Mouse (Mus musculus) ovary, postnatal 36 days (tissue): ENCODE results near the gene Zfp296.
"Not testable (repeated sequence)": the region's sequence is repeated elsewhere in the genome, so short reads cannot be mapped to it uniquely, and the experiment has no call there.

ENCODE experiments used
- DNase-seq: peaks from one replicate; pipeline ENCODE4 v3.0.0; 2022; ENCODE audit warnings: low spot score, mixed read lengths

The Zfp296 gene

DNA sequence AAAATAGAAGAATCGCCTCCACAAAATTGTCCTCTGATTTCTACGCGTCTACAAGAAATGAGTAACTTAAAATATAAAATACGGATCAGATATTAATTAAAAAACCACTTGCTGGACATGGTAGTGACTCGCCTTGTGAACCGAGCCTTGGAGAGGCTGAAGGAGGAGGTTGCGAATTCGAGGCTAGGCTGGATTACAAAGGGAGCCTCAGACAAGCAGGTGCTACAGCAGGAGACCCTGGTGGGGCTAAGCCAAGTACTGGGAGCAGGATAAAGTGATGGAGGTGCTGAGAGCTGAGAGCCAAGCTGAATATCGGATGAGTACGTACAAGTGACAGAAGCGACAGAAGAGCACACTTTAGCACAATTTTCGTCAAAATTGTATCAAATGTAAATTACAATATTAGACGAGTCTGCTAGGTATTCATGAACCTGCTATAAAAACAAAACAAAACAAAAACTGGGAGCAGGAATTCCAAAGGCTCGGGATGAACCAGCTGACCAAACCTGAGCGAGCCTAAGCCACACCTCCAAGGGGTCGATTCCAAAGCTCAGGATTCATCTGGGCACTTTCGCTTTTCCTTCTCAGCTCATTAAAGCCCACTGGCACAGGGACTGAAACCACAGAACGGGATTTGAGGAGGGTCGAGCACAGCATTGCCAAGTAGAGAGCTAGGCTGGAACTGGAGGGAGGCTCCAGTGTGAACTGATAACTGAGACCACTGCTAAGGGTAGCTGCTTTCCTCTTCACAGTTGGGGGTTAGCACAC is 14.3 kb upstream of the Zfp296 start, which contains the start of gene Ppp1r37:
Gene Ppp1r37, minus strand, starts transcription at position 434 of the 768 bp plus-strand sequence.
- DNase-seq, result no peak

DNA sequence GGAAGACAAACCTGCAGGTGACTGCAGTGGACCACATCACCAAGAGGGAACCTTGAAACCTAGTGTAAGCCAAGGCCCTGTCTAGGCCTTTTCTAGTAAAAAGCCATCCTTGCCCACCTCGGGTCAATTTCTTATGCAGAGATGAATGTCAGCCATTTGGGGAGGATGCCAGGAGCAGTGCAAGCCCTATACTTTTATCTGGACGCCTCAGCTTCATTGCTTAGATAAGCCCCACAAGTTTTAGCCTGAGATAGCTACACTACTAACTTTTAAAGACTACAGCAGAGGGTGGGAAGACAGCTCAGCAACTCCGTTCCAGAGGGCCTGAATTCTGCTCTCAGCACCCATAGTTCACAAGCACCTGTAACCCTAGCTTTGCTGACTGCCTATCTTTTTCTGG is 13.2 kb upstream of the Zfp296 start:
- no peak for DNase-seq

DNA sequence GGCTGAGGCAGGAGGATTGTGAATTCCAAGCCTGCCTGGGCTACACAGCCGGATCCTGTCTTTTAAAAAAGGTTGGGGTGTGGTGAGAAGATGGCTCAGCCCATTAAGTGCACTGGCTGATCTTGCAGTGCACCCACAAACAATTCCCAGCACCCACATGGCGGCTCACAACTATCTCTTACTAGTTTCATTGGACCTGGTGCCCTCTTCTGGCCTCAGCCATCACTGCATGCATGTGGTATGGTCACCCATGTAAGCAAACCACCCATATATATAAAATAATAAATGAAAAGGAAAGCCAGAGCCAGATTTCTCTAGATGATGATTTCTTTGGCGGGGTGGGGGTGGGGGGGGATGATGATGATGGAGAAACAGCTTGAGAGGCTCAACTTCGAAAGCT is 12.6 kb upstream of the Zfp296 start:
- DNase-seq, result no peak

DNA sequence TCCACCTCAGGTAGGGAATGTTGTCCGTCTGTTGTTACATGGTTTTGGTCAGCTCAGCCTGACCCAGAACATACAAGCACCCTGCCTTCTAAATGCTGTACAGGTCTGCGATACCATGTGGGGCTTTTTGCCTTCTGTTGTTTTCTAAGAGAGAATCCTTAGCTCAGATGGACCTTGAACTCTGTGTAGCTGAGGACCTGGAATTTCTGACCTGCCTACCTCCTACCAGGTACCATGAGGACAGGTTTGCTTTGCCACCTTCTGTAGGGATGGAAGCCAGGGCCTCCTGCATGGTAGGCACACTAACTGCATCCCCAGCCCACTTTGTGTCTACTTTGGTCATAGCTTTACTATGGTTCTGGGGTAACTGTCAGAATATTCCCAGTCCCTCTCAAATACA is 11.3 kb upstream of the Zfp296 start:
- DNase-seq, result no peak

DNA sequence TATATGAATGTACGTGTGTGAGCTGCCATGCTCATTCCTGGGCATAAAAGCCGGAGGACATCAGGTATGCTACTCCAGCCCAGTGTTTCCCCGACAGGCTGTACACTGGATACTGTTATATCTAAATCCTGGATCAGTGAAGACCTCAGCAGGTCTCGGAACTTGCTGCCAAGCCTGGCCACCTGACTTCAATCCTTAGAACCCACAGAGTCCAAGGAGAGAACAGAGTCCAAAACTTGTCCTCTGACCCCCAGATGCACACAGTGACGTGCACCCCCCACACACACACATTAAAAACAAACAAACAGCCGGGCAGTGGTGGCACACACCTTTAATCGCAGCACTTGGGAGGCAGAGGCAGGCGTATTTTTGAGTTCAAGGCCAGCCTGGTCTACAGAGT is 9.7 kb upstream of the Zfp296 start:
- DNase-seq, result no peak

DNA sequence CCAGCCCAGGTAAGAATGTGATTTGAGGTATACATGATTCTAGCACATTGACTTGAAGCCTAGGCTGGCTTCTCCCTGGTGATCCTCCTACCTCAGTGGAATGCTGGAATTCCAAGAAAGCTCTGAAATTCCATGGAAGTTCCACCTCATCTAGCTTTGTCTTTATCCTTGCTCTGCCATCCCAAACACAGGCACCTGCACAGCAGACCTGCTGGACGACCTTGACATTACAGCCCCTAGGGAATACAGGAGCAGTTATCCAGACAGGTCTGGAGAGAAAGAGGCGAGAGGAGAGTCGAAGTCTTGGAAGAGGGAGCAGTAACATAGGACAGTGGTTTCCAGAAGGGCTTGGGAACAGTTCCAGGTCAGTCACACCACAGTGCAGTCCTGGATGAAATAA is 7.4 kb upstream of the Zfp296 start:
- no peak for DNase-seq

DNA sequence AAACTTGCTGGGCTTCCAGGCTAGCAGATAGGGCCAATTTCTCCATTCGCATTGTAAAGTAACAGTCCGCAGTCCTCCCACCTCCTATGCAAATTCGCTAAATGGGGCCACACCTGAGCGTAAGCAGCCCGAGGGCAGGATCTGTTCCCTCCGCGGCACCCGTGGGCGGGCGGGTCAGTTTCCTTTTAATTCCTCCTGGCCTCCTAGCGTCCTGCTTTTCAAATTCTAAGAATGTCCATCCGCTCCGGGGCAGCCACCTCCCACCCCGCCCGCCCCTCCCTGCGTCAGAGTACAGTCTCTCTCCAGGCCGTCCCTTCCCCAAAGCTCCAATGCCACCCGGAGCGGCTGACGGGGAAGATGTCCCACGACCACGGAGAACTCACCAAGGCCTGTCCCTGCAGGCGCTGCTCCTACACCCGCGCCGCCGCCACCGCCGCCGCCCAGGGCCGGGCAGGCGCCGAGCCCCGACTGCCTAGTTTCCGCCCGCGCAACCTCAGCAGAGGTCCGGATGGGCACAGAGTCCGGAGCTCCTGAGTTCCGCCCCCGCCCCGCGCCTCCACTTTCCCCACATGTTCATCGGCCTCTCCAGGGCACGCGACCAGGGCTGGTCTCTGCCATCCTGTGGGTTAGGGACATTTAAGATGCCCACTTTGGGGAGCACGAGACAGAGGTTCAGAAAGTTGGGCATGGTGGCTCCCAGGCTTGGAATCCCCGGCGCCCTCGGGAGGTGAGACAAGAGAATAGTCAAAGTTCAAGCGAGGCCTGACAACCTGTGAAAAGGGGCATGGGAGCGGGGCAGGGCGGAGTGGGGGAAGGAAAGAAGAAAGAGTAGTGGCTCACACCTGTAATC is 3.9 kb upstream of the Zfp296 start:
- DNase-seq, result peak; percentile 83

DNA sequence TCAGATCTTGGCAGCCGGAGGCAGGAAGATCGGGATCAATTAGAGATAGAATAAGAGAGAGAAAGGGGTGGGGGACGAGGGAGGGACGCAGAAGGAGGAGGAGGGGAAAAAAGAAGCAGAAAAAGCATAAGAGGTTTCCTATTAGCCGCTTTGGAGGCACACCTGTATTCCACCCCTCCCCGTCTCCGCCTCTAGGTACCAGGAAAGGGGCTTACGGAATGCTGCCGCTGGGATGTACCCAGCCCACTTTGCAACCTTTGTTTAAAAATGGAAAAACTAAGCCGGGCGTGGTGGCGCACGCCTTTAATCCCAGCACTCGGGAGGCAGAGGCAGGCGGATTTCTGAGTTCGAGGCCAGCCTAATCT is 3.3 kb upstream of the Zfp296 start:
- DNase-seq, result no peak

DNA sequence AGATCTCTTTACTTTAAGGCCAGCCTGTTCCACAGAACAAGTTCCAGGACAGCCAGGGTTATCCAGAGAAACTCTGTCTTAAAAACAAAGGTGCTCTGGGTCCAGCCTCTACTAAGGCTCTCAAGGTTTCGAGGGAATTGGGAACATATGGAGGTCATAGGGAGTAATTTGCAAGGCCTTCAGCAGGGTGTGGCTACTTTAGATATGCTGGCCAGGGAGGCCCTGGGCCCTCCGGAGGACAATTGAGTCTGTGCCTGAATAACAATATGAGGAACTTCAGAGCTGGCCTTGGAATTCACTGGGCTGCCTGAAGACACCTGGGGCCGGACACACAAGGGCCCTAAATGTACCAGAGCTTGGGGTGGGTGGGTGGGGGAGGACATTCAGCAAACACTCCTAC is 1.5 kb upstream of the Zfp296 start:
- no peak for DNase-seq

DNA sequence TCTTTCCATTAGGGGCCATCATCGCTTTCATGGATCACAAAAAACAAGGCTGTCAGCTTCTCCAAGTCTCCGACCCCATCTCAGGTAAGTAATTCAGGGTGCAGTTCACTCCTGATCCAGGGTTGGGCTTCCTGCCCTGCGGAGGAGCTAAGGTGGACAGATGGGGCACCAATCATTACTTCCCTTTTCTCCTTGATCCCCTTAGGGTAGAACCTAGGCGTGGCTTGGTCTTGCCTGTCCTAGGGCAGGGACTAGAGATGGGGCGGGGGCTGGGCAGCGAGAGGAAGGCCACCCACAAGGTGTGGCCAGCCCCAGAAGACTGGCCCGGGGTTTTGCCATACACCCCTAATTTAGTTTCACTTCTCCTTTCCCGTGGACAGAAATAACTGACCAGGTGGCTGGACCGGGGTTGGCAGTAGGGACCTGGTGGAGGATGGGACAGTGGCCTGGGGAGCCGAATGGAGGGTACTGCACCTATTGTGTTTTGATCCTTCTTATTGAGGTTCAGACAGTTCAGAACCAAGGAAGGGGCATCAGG is 859 bp downstream of the Zfp296 start:
- DNase-seq, result no peak

DNA sequence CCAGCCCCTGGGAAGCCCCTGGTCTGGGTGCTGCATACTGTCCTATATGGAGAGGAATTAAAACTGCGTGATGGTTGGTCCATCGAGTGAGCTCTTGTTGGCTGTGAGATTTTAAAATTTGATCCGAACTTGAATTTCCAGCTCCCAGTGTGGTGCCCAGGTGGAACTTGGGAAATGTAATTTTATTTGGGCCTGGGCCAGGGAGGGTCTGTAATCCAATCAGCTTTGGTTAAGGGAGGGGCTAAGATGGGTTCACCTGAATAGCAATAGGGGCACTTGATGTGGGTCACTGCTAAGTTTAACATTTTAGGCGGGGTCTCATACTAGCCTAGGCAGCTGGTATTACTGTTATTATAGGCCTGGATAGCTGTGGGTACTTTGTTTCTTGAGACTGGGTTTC is 1.3 kb downstream of the Zfp296 start:
- DNase-seq, result no peak

DNA sequence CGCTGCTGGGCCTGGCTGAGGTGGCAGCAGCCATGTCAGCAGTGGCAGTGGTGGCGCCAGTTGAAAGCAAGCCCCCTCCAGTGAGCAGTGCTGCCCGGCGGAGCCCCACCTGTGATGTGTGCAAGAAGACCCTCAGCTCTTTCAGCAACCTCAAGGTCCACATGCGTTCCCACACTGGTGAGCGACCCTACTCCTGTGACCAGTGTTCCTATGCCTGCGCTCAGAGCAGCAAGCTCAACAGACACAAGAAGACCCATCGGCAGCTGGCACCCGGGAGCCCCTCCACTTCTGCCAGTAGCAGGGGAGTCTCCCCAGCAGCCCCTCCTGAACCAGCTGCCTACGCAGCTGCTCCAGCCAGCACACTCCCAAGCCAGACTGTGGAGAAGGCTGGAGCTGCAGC is 2.7 kb downstream of the Zfp296 start:
- DNase-seq, result no peak

DNA sequence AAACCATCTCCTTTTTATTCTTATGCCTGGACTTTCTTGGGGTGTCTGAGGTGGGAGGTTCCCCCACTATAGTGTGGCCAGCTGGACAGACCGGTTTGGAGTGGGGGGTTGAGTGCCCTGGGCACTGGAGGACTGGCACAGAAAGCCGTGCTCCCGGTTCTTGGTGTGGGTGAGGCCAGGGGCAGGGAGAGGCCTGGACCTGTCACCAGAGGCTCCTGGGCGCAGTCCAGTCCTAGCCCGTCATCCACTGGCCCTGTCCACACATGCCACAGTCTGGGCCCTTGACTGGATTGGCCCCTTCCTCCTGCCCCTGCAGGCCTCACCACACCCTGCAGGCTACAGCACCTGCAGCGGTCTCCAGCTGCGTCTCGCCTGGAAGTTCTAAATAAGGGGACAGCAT is 3.5 kb downstream of the Zfp296 start:
- DNase-seq, result no peak

DNA sequence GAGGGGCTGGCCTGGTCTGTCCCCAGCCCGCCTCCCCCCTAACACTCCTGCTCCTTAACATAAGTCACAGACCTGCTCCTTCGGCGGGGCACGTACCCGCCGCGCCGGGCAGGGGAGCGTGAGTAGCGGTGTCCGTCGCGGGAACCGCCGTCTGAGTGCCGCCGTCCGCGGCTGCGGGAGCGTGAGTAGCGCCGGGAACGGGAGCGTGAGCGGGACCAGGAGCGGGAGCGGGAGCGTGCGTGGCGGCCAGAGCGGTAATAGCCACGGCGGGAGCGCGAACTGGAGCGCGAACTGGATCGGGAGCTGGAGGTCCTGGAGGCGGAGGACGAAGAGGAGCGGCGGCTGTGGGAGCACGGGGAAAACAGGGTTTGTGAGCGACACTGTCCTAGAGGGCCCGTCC is 9.2 kb downstream of the Zfp296 start:
- DNase-seq, result no peak

DNA sequence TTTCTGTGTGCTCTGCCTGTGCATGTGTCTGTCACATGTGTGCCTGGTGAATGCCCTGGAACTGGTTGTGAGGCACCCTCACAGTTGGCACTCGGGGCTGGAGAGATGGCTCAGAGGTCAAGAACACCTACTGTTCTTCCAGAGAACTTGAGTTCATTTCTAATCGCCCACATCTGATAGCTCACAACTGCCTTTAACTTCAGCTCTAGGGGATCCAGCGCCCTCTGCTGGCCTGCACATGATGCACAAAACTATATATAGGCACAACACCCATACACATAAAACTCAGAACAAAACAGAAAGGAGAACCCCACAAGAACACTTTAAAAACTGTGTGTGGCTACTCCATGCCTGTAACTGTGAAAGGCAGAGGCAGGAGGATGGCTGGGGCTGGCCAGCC is 12.1 kb downstream of the Zfp296 start:
- peak; percentile 48 for DNase-seq

DNA sequence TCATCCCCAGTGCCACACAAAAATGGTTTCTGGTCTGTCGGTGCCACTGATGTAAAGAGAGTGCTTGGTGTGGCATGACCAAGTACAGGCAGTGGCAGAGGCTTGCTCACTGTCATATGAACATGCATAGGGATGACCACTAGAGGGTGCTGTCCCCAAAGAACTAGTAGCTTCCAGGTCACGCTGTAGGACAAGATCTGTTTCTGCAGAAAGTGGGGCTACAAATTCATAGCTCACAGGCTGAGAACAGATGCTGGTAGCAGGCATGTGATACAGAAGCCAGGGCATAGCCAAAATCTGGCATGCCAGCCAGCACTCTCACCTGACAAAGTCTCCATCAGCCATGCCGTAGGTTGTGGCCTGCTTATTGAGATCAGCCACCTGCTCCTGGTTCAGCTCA is 12.8 kb downstream of the Zfp296 start:
- no peak for DNase-seq

DNA sequence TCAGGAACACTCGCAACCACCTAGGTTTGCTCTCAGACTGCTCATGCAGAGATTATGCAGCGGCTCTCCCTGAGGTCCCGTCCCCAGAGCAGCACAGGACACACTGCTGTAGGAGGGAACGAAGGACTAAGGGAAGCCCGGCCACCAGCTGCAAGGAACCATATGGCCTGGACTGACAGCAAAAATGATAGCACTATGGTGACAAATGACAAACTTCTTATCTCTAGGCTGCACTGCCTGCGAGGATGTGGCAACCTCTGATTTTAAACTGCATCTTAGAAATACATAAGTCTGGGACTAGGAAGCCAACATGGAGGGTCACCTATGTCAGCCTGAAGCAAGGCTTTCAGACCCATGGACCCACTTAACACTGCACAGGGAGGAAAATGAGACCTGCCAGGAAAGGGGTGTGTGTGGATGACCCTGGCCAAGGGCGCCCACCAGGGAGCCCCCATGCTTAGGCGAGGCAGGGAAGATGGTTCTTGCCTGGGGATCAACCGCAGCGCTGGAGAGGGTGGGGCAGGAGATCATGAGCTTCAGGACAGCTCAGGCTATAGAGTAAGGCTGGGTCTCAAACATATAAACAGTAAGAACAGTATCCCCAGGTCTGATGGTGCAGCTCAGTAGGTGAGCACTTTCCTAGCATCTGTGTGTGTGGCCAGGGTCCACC is 16.1 kb downstream of the Zfp296 start:
- no peak for DNase-seq

DNA sequence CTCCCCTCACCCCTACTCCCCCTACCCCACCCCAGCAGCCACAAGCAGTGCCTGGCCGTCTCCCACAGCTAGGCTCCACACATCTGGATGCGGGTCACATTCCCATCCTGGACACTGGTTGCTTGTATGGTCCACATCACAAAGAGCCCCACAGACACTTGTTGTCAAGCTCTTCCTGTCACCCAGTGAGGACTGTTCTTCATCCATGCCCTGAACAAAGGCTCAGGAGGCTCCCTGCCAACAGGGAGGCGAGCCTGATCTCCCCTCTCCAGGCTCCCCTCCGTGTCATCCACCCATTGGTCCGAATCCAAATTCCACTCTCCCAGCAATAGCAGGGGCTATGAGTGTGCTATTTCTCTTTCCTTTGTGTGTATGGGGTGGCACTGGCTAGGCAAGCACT is 23.5 kb downstream of the Zfp296 start:
- no peak for DNase-seq

DNA sequence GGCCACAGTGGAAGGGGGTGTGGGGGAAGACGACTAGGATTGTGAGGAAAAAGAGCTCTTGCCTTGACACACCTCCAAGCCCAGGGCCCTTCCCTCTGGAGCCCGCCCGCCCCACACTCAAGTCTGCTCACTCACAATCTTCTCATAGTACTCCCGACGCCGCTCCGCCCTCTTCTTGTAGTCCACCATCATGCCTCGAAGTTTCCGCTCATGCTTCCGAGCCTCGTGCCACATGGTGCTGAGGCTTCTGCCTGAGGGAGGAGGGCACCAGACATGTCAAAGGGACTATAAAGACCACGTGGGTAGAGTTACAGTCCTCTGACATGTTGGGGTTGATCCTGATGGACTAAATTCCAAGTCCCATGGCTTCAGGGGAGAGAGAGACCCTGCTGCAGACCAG is 26.0 kb downstream of the Zfp296 start:
- no peak for DNase-seq

DNA sequence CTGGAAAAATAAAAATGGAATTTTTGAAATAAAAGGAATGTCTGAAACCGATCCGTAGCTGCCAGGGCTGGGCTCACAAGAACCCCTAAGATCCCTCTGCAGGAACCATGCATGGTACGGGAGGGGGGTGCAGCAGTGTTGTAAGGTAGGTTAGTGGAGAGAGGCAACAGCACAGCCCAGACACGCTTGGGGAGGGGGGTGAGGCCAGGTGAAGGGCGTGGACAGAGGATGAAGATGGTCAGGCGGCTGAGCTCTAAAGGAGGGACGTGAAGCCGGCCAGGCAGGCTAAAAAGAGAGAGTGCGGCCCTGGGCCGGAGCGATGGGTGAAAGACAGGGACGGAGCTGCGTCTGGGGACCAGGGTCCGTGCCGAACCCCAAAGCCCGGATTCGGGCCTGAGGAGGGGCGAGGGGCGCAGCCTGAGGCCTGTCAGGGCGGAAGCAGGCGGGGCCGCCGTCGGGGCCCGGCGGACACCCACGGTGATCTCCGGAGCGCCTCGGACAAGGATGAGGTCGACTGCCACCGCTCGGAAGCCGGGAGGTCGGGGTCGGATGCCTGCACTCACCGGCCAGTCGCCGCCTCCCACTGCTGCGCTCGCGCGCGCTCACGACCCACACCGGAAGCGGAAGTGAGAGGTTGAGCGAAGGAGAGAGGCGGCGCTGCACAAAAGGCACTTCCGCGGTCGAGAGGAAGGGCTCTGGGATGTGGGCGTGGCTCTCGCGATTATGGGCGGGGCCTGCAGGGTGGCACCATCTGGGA is 26.9 kb downstream of the Zfp296 start, which contains the start of gene Clasrp:
Gene Clasrp, minus strand, starts transcription at position 638 of the 757 bp plus-strand sequence.
- peak; percentile 95 for DNase-seq

DNA sequence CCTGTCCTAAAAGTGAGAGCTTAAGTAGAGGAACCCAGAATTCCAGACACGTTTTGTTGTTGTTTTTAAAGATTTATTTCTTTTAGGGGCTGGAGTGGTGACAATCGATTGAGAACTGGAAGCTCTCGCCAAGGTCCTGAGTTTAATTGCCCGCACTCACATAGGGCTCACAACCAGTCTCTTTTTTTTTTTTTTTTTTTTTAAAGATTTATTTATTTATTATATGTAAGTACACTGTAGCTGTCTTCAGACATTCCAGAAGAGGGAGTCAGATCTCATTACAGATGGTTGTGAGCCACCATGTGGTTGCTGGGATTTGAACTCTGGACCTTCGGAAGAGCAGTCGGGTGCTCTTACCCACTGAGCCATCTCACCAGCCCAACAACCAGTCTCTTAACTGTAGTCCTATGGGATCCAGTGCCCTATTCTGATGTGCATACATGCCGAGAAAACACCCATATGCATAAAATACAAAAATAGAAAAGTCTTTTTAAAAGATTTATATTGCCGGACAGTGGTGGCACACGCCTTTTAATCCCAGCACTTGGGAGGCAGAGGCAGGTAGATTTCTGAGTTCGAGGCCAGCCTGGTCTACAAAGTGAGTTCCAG is 27.6 kb downstream of the Zfp296 start:
- DNase-seq, result not testable (repeated sequence)
